Mouse (Mus musculus) ovary, adult 2 months (tissue): ENCODE results near the gene Ubqln3. TPM values are rescaled to one million over a fixed set of nuclear protein-coding genes. Genes with fewer than 3 reads are reported as not detected.

Experiments used
- polyA plus RNA-seq: library from polyadenylated mRNA; depleted of rRNA; stranded (reverse); fragments of >200 nt; gene quantifications from 2 replicates; pipeline ENCODE4 v1.2.3, GENCODE M21; 2012; rRNA removed

The Ubqln3 gene
- not detected in 2 replicates for polyA plus RNA-seq

GRCm38 (mm10) chr7:104143179-104143578 is at the start of gene Ubqln3:
TSS of gene Ubqln3 (minus strand) at chr7:104143279.

GRCm38 (mm10) chr7:104183292-104183691 is 40.2 kb upstream of the Ubqln3 start, which contains the start of gene Olfr648:
TSS of gene Olfr648 (minus strand) at chr7:104183392.

GRCm38 (mm10) chr7:104150456-104150855 is 7.4 kb upstream of the Ubqln3 start, which contains the start of gene Ubqlnl:
TSS of gene Ubqlnl (minus strand) at chr7:104150556.

GRCm38 (mm10) chr7:104137305-104137704 is 5.8 kb downstream of the Ubqln3 start, which contains the start of gene Olfr643:
TSS of gene Olfr643 (minus strand) at chr7:104137405.

GRCm38 (mm10) chr7:104129726-104130125 is 13.4 kb downstream of the Ubqln3 start, which contains the start of gene Ubqln5:
TSS of gene Ubqln5 (minus strand) at chr7:104129826.

GRCm38 (mm10) chr7:104104757-104104972 is 38.4 kb downstream of the Ubqln3 start, which contains the start of gene Olfr646:
TSS of gene Olfr646 (plus strand) at chr7:104104873.

Other genes with a start within 250 kb of the Ubqln3 start
- gene Olfr64, start 248.8 kb downstream of the Ubqln3 start, polyA plus RNA-seq, result not detected in 2 replicates
- gene Olfr65, start 239.8 kb downstream of the Ubqln3 start, polyA plus RNA-seq, result not detected in 2 replicates
- gene Olfr631, start 214.5 kb downstream of the Ubqln3 start, polyA plus RNA-seq, result not detected in 2 replicates
- not detected in 2 replicates for gene Olfr632, start 208.9 kb downstream of the Ubqln3 start, polyA plus RNA-seq
- not detected in 2 replicates for gene Olfr633, start 198.8 kb downstream of the Ubqln3 start, polyA plus RNA-seq
- gene Olfr635, start 172.1 kb downstream of the Ubqln3 start, polyA plus RNA-seq, result not detected in 2 replicates
- not detected in 2 replicates for gene Olfr638, start 144.5 kb downstream of the Ubqln3 start, polyA plus RNA-seq
- gene Olfr639, start 126.0 kb downstream of the Ubqln3 start, polyA plus RNA-seq, result not detected in 2 replicates
- not detected in 2 replicates for gene Olfr640, start 117.7 kb downstream of the Ubqln3 start, polyA plus RNA-seq
- not detected in 2 replicates for gene Olfr641, start 107.8 kb downstream of the Ubqln3 start, polyA plus RNA-seq
- not detected in 2 replicates for gene Olfr642, start 90.6 kb downstream of the Ubqln3 start, polyA plus RNA-seq
- gene 4930516K23Rik, start 81.8 kb downstream of the Ubqln3 start, polyA plus RNA-seq, result not detected in 2 replicates
- not detected in 2 replicates for gene Olfr644, start 71.4 kb downstream of the Ubqln3 start, polyA plus RNA-seq
- not detected in 2 replicates for gene Olfr645, start 57.8 kb downstream of the Ubqln3 start, polyA plus RNA-seq
- not detected in 2 replicates for gene Olfr646, start 38.4 kb downstream of the Ubqln3 start, polyA plus RNA-seq
- gene Ubqln5, start 13.5 kb downstream of the Ubqln3 start, polyA plus RNA-seq, result not detected in 2 replicates
- not detected in 2 replicates for gene Olfr643, start 5.9 kb downstream of the Ubqln3 start, polyA plus RNA-seq
- not detected in 2 replicates for gene Ubqlnl, start 7.3 kb upstream of the Ubqln3 start, polyA plus RNA-seq
- not detected in 2 replicates for gene Olfm5, start 21.6 kb upstream of the Ubqln3 start, polyA plus RNA-seq
- 0.11 TPM in 1 of 2 replicates, not detected in the other for gene Olfr648, start 40.1 kb upstream of the Ubqln3 start, polyA plus RNA-seq
- gene Olfr649, start 52.7 kb upstream of the Ubqln3 start, polyA plus RNA-seq, result not detected in 2 replicates
- 0.77 and 0.95 TPM in 2 replicates for gene Trim6, start 75.5 kb upstream of the Ubqln3 start, polyA plus RNA-seq
- gene Trim34a, start 101.2 kb upstream of the Ubqln3 start, polyA plus RNA-seq, result 4.1 and 4.9 TPM in 2 replicates
- gene Trim5, start 144.8 kb upstream of the Ubqln3 start, polyA plus RNA-seq, result 0.33 and 0.54 TPM in 2 replicates
- 1.9 and 2.0 TPM in 2 replicates for gene Trim12a, start 172.2 kb upstream of the Ubqln3 start, polyA plus RNA-seq
- gene Trim34b, start 186.2 kb upstream of the Ubqln3 start, polyA plus RNA-seq, result 1.7 and 2.0 TPM in 2 replicates
- gene Trim12c, start 210.1 kb upstream of the Ubqln3 start, polyA plus RNA-seq, result 1.9 and 2.0 TPM in 2 replicates
- 0.02 and 0.03 TPM in 2 replicates for gene Trim30b, start 226.6 kb upstream of the Ubqln3 start, polyA plus RNA-seq